Mouse (Mus musculus) frontal cortex, postnatal 10 days (tissue): Measurements from ENCODE around the gene Fancc.

ENCODE experiments used
- DNase-seq, 2 experiments: peaks; one replicate each; pipeline ENCODE4 v3.0.0; 2022; ENCODE audit warnings: low spot score in 2 of 2, mixed read lengths in 1 of 2

Gene Fancc

DNA sequence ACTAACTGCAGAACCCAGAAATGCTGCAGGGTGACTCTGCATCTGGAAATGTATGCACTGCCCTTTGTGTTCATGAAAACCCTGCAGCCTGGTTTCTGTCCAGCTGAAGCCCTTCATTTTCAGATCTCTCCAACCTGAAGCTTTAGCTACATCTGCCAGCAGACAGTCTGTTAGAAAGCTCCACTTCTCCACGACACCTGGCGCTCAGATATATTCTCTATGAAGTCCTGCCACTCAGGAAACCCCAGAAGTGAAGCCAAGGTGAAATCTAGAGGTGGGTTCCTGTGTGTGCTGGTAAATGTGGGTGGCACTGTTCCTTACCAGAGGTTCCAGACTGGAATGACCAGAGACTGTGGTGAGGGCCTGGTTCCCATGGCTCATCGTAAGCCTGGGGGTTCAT, 235.4 kb downstream of the Fancc start:
- DNase-seq: no peak

DNA sequence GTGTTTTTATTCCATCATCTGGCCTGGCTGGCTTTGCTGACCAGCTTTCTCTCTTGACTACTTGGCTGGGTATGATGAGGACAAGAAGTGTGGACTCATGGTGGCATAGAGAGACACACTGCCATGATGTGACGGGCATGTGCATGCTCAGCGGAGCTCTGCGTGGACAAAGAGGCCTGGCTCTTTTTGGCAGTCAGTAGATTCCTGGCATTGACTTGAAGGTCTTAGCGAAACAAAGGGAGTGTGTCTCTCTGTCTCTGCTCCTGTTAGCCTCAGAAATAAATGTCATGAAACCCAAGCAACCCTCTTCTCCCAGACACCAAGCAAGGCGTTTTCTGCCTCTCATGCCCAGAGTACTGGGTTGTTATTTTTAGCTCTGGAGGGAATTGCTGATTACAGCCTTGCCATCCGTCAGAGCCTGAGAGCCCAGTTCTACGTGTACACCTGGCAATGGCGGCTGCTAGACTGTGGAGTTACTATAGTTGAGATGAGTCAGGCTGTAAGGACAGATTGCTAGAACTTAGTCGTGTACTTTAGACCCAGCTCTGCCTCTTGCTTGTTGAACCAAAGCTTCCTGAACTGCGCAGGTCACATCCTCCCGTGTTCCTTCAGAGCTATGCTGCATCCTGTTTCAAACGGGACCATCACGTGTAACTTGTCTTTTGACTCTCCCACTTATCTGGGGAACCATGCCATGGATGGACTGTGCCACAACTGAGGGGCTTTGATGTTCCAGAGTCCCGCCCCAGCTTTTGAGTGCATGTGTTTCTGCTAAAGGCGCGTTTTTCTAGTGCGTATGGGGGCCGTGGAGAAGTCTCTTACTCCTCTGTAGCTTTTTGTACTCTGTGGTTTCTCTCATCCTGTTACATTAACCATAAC, 236.1 kb downstream of the Fancc start:
- no peak for DNase-seq

- no peak for DNase-seq
These were observed 236.9 kb downstream of the Fancc start for GRCm38 (mm10) chr13:63260133-63260532.

GRCm38 (mm10) chr13:63258671-63259070, 238.4 kb downstream of the Fancc start:
- no peak for DNase-seq

DNA sequence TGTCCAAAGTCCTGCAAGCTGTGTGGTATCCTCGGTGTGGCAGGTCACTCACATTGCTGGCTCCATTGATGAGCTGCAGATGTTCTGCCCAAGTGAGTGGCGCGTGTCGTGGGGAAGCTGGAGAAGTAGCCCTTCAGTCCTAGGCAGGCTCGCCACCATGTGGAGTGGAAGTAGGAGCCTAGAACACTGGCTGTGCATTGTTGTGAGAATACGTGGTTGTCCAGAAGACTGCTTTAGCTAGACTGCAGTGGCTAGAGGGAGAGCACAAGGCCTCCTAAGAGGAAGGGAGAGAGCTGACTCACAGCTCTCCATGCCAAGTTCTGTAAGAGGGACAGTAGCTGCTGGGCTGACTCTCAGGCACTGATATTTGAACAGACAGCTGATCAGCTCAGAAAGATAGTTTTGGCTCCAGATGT, 238.9 kb downstream of the Fancc start:
- no peak for DNase-seq

DNA sequence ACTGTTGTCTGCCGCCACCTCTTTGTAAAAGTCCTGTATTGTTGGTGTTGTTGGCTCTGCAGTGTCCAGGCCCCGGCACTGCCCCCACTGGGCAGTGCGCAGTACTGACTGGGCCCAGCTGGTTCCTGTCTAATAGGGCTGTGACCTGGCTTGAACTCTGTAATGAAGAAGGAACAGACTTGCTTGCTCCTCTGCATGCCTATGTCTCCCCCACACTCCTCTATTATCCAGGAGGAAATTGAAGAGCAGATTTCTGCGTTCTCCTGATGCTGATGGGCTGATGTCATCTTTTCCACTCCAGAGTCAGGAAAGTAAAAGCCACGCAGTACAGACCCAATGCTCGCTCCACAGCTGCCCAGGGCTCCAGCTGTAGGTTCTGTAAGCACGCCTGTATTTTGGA, 240.3 kb downstream of the Fancc start:
- DNase-seq: no peak

DNA sequence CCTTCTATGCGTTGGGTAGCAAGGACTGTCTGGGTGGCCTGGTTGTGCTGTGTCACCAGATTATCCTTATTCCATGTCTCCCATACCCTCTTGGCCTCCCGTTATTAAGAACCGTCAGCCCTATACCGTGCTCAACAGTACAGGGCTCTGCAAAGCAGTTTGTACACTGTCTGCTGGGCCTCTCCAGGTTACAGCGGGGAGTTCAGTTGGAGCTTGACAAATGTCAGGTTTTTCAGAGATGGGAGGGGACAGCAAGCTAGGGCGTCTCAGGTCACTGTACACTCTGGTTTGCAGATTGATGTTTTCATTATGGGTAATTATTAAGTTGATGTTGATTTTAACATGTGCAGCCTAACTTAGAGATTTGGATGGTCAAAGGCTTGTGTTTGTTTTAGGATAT, 240.9 kb downstream of the Fancc start:
- DNase-seq: no peak

- DNase-seq: no peak
These were observed 241.5 kb downstream of the Fancc start for GRCm38 (mm10) chr13:63255519-63256011.

DNA sequence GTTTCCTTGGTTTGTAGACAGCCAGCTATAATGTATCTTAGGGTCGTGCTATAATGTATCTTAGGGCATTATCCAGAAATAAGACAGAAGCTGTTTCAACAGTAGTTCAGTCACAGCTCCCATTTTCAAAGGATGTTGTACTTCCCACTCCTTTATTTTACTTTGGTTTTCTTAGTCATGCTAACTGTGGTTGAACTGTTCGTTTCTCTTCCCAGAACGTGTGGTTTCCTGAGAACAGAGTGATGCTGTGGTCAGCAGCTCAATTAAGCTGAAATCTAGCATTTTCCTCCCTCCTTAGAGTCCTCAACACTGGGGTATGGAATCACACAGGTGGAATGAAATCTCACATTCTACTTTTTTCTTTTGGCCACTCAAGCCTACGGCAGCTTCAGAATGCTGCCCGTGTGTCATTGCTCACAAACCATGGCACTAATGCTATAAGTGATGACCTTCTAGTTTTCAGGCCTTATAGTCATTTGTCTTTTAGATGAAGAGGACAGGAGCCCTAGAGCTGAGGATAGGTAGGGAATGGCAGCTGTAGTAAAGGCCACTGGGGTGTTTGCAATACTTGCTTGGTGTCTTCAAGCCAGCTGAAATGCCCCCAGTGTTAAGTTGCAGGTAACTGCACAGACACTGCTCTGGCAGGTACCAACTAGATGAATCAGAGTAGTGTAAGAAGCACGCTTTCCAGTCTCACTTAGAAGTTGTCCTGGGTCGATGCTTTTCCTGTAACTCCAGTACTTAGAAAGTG, 243.0 kb downstream of the Fancc start:
- no peak for DNase-seq

DNA sequence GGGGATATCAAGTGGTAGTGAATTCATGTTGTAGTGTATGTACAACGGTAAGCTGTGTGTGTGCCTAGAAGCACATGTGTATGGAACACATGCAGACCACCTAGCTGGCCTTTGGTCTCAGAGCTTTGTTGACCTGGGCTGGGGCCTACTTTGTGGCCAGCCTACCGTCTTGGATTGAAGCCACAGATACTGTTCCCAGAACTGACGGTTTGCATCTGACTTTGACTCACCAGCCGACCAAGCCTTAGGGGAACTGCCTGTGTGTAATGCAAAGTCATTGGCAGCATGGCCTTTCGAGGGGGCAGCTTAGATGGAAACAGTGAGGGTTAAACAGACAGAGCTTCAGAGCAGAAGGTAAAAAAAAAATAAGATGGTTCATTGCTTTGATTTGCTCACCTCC, 243.9 kb downstream of the Fancc start:
- DNase-seq: no peak

DNA sequence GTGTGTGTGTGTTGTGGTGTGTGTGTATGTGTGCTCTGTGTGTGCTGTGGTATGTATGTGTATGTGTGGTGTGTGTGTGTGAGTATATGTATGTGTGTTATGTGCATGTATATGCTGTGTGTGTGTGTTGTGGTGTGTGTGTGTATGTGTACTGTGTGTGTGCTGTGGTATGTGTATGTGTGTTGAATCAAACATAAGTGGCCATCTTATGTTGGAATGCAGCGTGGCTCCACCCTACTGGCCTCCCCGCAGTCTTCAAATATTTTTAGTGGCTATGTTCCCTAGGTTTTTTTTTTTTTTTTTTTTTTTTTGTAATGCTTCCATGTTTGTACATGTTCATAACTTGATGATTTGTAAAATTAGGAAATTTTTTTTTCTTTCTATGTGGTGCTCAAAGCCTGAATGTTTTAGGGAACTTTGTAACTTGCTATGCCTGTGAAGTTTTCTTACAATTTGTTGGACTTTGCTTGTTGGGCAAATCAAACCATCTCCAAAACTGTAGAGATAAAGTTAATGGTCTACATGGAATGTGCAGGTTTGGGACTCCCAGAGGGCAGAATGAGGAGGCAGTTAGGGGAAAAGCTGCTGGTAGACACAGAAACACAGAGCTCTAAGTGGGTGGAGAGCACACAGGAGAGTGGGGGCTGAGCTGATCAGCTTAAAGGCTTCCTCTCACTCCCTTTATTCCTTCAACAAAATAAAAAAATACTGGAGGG, 244.6 kb downstream of the Fancc start:
- DNase-seq: no peak

DNA sequence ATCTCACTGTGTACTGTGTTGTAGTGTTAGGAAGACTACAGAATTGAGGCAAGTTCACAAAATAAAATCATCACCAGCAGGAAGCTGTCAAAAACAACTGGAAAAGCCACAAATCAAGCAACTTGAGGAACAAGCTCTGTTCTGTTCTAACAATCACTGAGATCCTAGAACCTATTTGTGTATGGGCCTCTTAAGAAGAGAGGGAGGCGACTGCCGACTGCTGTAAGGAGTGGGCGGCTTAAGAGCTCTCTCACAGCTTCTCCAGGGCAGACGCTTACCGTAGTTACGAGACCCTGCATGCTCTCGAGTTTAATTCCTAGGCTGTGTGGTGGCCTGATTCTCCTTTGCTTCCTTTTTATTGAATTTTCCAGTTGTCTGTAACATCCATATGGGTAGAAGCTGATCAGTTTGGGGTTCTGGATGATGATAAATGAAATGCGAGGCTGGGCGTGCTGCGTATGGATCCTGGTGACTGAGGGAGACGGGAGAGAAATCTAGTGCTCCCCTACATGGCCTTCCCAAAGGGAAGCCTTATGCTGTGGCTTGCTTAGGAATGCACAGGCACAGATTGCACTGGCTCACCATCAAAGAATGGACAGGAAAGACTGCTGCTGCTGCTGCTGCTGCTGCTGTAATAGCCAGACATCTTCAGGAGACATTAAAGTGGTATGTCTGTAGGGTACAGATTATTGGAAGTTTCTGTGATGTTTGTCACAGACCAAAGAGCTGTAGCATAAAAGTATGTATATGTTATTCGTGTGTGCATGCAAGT, 245.8 kb downstream of the Fancc start:
- DNase-seq: no peak

GRCm38 (mm10) chr13:63250441-63250980, 246.6 kb downstream of the Fancc start:
- no peak for DNase-seq

GRCm38 (mm10) chr13:63249741-63250431, 247.2 kb downstream of the Fancc start:
- no peak for DNase-seq

- no peak for DNase-seq
These were observed 247.9 kb downstream of the Fancc start for GRCm38 (mm10) chr13:63249171-63249570.

DNA sequence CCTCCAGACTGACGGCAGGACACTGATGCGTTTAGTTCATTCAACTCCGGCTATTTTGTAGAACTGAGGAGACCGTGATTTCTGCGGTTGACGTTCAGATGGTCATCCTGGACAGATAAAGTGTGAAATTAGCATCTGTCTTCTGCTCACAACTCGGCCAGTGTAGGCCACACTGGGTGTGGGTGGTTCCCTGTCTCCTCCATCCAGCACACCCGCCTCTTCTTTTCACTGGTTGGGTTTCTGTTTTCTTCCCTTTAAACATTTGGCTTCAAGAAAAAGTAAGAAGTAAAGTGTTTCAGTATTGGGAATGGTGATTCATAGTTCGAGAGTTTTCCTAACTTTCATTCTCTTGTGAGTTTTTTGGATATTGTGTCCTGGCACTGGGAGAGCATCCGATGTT, 248.8 kb downstream of the Fancc start:
- no peak for DNase-seq

DNA sequence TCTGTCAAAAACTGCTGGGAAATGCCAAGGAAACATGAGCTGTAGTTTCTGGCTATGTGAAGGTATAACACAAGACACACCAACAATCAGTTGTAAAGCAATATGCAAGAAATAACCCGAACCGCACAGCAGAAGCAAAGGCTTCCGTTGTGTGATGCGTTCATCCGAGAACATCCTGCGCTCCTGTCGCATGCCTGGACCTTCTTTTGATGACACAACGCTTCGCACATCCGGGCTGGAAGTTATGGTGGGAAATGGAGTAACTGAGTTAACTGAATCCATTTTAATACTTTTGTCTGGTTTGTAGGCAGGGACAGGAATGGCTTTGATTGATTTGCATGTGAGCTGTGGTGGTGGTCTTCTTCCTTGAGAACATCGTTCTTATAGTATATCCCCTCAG, 249.4 kb downstream of the Fancc start:
- no peak for DNase-seq

- DNase-seq: no peak
These were observed 250.0 kb downstream of the Fancc start for GRCm38 (mm10) chr13:63247041-63247440.

GRCm38 (mm10) chr13:63246332-63246940, 250.6 kb downstream of the Fancc start:
- DNase-seq: no peak

GRCm38 (mm10) chr13:63245812-63246211, 251.3 kb downstream of the Fancc start:
- no peak for DNase-seq
